Mouse (Mus musculus) left cerebral cortex, postnatal 36 days (tissue): ENCODE measurements around the gene BC004004. TPM values are rescaled to one million over a fixed set of nuclear protein-coding genes. Genes with fewer than 3 reads are reported as not detected.
A peak's percentile ranks its signal among the peaks of the same experiment; 100 is the strongest.
"Not testable (repeated sequence)": the region's sequence is repeated elsewhere in the genome, so short reads cannot be mapped to it uniquely, and the experiment has no call there.

Source experiments
- DNase-seq, 2 experiments: peaks; one replicate each; pipeline ENCODE4 v3.0.0; 2021 to 2022; ENCODE audit warnings: low spot score in 2 of 2, mixed read lengths in 1 of 2
- intact Hi-C: fragments of 180-260 bp; cut with DNase I; formaldehyde crosslinking; loops from one replicate; pipeline ENCODE4 v1.15.1; 2025
- total RNA-seq, 2 experiments: library from RNA; stranded (reverse); gene quantifications; 2 replicates each; pipeline ENCODE4 v1.2.3; 2021

The BC004004 gene
- total RNA-seq, 2 experiments from 2014 or later = 78.1 to 94.7 TPM

DNA sequence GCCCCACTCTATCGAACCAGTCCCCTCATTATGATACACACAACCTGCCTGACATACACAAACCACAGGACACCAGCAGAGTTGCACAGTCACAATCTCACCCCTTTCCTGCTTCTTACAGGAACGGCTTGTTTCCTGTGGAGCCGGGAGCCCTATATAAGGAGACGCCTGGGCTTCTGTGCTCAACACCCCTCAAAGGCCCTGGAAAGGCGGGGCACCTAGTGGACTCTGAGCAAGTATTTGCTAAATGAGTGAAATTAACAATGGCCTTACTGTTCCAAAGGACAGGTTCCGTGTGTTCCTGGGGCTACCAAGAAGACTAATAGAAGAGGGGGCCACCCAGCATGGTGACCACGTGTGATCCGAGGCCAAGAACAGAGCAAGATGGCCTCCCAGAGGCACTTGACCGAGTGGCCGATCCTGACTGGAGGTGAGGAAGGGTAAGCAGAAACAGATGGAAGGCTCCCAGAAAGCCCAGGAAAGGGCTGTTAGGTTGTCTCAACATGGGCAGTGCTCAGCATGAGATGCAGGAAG is 10.5 kb upstream of the BC004004 start:
- intact Hi-C loops = no loop called here
- no peak for DNase-seq

GRCm38 (mm10) chr17:29258921-29259320 is 9.7 kb upstream of the BC004004 start:
- intact Hi-C loops = no loop called here
- no peak for DNase-seq

GRCm38 (mm10) chr17:29259489-29259888 is 9.1 kb upstream of the BC004004 start:
- intact Hi-C loops = no loop called here

DNA sequence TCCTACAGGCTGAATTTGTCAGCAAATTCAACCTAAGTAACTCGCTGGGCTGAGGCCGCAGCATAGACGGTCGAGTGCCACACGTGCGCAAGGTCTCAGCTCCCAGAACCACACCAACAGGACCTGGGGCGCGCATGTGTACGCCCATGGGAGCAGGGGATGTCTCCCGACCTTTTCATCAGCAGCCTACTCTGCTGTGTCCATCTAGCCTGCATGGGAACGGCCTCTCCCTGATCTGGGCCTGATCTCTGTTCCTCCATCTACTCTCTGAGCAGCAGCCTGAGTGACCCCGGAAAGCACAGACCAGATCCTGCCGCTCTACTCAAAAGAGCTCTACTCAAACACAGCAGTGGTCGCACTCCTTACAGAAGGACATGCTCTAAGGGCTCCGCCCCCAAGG is 8.1 kb upstream of the BC004004 start:
- no peak for DNase-seq
- intact Hi-C loops = no loop called here

More at GRCm38 (mm10) chr17:29259489-29259888, 9.1 kb upstream of the BC004004 start:
- peak; percentile 68 to 70 for DNase-seq

DNA sequence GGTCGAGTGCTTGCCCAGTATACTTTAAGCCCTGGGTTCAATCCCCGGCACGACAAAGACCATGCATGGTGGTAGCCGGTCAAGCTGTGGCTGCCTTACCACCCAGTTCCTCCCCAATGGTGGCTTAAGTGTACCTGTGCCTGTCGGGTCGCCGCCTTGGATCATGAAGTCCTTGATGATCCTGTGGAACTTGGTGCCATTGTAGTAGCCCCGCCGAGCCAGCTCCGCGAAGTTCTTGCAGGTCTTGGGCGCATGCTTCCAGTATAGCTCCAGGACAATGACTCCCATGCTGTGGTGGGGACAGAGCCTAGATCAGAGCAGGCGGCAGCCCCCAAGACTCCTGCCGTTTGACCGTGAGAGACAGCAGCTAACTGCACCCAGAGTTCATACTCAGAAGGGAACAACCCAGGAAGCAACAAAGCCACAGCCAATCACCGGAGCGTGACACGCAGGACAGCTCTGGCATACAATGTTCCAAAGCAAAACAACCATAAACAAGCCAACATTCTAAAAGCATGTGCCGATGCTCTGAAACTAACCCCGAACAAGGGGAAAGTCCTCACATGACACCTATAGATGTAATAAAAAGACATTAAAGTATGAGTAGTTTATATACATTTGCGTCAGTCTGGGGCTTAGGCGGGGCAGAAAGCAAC is 6.9 kb upstream of the BC004004 start:
- intact Hi-C loops = no loop called here

DNA sequence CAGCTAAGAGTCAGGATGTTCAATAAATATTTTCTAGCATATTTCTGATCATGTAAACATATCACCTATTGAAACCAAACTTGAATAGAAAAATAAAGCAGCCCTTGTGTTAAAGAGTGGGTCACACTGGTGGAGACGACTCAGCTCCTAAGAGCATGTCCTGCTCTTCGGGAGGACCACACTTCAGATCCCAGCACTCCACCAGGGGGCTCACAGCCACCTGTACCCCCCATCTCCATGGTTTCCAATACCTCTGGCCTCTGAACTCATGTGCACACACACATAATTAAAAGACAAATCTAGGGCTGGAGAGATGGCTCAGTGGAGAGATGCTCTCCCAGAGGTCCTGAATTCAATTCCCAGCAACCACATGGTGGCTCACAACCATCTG is 6.3 kb upstream of the BC004004 start:
- DNase-seq = no peak
- intact Hi-C loops = no loop called here

More for the DNA sequence above, 6.9 kb upstream of the BC004004 start:
- DNase-seq = no peak

GRCm38 (mm10) chr17:29263417-29263816 is 5.2 kb upstream of the BC004004 start:
- intact Hi-C loops = no loop called here
- DNase-seq = no peak

- DNase-seq = peak; percentile 80 to 84
- intact Hi-C loops = no loop called here
Measured at GRCm38 (mm10) chr17:29263840-29264633, 4.6 kb upstream of the BC004004 start, which contains the start of gene Ppil1. Gene Ppil1 (minus strand): TSS chr17:29264186.

- no peak for DNase-seq
- intact Hi-C loops = loop anchor here (5.0 kb wide), 3 partner anchors 93 to 248 kb away; partner anchors contain the start of gene Pim1
Measured at GRCm38 (mm10) chr17:29264760-29265159, 3.8 kb upstream of the BC004004 start.

DNA sequence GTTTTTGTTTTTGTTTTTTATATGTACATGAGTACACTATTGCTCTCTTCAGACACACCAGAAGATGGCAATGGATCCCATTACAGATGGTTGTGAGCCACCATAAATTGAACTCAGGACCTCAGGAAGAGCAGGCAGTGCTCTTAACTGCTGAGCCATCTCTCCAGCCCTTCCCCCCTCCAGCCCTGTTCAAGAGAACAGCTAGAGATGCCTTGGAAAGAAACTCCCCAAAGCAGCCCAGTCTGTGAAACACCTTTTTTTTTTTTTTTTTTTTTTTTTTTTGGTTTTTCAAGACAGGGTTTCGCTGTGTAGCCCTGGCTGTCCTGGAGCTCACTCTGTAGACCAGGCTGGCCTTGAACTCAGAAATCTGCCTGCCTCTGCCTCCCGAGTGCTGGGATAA is 1.5 kb upstream of the BC004004 start:
- intact Hi-C loops = loop anchor here (5.0 kb wide), 3 partner anchors 90 to 245 kb away; partner anchors contain the start of gene Pim1
- not testable (repeated sequence) for DNase-seq

DNA sequence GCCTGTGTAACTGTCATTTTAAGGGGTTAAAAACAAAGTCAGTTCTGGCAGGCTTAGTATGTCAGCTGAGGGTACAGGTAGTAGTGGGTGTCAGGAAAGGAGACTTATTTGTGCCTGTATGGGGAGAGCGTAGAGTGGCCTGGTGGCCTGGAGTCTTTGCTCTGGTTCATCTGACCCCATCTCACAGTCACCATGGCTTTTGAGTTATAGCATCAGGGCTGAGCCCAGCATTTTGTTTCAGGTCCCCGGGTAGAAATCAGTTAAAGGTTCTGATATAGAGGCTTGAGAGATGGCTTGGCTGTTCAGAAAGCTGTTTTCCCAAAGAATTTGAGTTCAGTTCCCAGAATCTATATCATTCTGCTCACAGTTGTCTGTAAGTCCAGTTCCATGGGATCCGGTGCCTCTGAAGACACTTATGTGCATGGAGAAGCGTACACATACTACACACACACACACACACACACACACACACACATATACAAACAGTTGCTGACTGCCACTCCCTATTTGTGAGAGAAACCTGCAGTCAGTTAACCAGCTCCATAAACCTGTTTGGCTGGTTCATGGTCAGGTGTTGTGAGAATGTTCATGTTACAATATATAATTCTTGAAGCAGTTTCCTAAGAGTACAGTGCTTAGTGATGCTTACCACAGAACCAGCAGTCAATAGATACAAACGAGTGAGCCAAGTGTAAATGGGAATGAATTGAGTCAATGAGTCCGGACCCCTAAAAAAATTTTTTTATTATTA is 482 bp upstream of the BC004004 start:
- intact Hi-C loops = loop anchor here (1.0 to 5.0 kb wide), 4 partner anchors 89 to 244 kb away; partner anchors contain the start of gene Pim1
- DNase-seq = no peak

- intact Hi-C loops = loop anchor here (5.0 kb wide), 3 partner anchors 88 to 243 kb away; partner anchors contain the start of gene Pim1
- no peak for DNase-seq
Measured at GRCm38 (mm10) chr17:29269349-29269706, 740 bp downstream of the BC004004 start.

GRCm38 (mm10) chr17:29270148-29270698 is 1.6 kb downstream of the BC004004 start:
- no peak for DNase-seq
- intact Hi-C loops = no loop called here

DNA sequence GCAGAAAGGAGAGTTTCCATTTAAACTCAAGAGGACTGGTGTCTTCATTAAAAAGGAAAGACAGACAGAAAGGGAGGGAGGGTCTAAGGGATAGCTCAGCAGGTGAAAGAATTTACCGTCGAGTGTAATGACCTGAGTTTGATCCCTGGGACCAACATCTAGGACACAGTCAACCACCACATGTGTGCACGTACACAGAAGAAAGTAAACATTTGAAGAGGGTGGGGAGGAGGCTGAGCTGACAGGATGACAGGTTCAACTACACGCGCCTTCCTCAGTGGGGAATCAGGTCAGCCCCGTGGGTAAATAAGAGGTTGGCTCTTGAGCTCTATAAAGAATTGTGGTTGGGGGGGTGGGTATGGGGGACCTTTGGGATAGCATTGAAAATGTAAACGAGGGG is 4.6 kb downstream of the BC004004 start:
- intact Hi-C loops = no loop called here
- DNase-seq = no peak

DNA sequence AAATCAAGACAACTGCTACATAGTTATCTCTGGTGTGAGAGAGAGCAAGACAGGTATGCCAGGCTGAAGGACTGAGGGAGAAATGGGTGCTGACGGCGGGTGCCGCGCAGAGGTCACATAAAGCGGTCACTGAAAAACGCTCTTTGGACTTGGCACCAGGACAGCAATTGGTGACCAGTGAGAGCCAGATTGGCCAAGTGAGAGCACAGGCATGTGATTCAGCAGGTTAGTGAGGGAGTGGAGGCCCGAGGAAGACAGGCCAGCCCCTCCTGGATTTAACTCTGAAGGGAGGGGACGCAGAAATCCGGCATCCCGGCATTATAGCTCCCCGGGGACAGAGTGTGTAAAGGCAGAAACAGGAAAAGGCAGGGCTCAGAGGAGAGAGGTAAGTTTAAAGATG is 5.3 kb downstream of the BC004004 start:
- no peak for DNase-seq
- intact Hi-C loops = no loop called here

DNA sequence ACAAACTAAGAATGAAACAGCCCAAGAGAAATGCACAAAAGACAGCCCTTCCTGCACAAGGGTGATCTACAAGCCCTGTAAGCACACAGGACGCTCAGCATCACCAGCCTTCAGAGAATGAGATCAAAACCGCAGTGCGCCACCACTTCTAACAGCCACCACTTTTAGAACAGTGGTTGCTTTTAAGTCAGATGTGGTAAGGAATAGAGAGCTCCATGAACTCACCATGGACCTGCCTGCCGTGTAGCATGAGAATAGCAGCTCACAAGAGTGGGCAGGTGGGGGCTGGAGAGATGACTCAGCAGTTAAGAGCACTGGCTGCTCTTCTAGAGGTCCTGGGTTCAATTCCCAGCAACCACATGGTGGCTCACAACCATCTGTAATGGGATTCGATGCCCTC is 11.8 kb downstream of the BC004004 start:
- intact Hi-C loops = no loop called here
- no peak for DNase-seq

- intact Hi-C loops = no loop called here
Measured at GRCm38 (mm10) chr17:29281541-29281940, 13.0 kb downstream of the BC004004 start.

GRCm38 (mm10) chr17:29282216-29282952 is 13.8 kb downstream of the BC004004 start:
- intact Hi-C loops = no loop called here
- no peak for DNase-seq

More at GRCm38 (mm10) chr17:29281541-29281940, 13.0 kb downstream of the BC004004 start:
- DNase-seq = no peak

DNA sequence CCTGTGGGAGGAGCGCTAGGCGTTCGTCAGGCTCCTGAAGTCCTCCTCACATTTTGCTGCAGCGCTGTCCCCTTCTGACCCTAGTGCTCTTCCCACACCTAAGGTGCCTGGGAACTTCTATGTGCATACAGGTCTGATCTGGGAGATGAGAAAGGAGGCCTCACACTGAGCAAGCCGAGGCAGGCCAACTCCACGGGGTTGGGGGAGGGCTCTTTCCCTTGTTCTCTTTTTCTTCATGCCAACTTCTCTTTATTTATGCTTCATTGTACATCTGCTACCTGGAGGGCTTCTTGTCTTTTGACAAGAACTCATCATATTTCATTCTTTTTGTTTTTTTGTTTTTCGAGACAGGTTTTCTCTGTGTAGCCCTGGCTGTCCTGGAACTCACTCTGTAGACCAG is 23.2 kb downstream of the BC004004 start:
- intact Hi-C loops = no loop called here

More for the DNA sequence above, 23.2 kb downstream of the BC004004 start:
- DNase-seq = no peak
